Mouse (Mus musculus): ENCODE data around the gene Baiap2l2. TPM values are rescaled to one million over a fixed set of nuclear protein-coding genes. Genes with fewer than 3 reads are reported as not detected.
"Not testable (repeated sequence)": the region's sequence is repeated elsewhere in the genome, so short reads cannot be mapped to it uniquely, and the experiment has no call there.

Baiap2l2 gene
- polyA plus RNA-seq, 1 experiment, result not detected

DNA sequence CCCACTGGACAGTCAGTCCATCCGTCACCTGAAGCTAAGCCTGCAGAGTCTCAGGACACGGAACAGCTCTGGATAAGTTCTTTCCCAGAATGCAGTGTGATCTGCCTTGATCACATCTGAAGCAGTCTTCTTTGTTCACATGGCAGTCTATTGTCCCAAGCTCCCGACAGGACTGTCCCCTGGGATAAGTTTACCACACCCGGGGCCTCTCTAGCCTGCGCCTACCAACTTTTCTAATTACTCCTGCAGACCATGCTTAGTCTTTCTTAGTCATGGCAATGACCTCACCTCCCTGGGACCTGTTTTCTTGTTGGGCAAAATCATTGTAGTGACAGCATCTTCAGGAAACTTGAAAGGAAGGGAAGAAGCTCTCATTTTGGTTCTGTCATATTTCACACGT is 47.3 kb downstream of the Baiap2l2 start:
- no peak overlapping the region for H3K4me3 ChIP-seq (replicated peaks; ENCODE audit: control insufficient read depth, low read depth, low read length)
- H3K27ac ChIP-seq (ENCODE audit: control insufficient read depth, insufficient read depth, low read depth, low read length, poor library complexity), result no peak overlapping the region
- no peaks in the 10 kb centered on the region for H3K4me1 ChIP-seq (ENCODE audit: control insufficient read depth, insufficient read depth, low read length)
- TF ChIP-seq CTCF (IDR thresholded peaks at IDR 0.05; ENCODE audit: control insufficient read depth, insufficient read depth, low read length), result no peak
- TF ChIP-seq POLR2A (IDR thresholded peaks at IDR 0.05; ENCODE audit: borderline replicate concordance, control insufficient read depth, low read depth, low read length), result no peak
- 89% methylated on average over 6 of the region's 6 CpGs for WGBS

- 78% methylated on average over 9 of the region's 9 CpGs for WGBS
- no peak overlapping the region for H3K27ac ChIP-seq (ENCODE audit: control insufficient read depth, insufficient read depth, low read depth, low read length, poor library complexity)
- no peaks in the 10 kb centered on the region for H3K4me1 ChIP-seq (ENCODE audit: control insufficient read depth, insufficient read depth, low read length)
- H3K4me3 ChIP-seq (replicated peaks; ENCODE audit: control insufficient read depth, low read depth, low read length), result no peak overlapping the region
- no peak for TF ChIP-seq CTCF (IDR thresholded peaks at IDR 0.05; ENCODE audit: control insufficient read depth, insufficient read depth, low read length)
- no peak for TF ChIP-seq POLR2A (IDR thresholded peaks at IDR 0.05; ENCODE audit: borderline replicate concordance, control insufficient read depth, low read depth, low read length)
Observed at GRCm38 (mm10) chr15:79235268-79235667, 50.1 kb downstream of the Baiap2l2 start.

DNA sequence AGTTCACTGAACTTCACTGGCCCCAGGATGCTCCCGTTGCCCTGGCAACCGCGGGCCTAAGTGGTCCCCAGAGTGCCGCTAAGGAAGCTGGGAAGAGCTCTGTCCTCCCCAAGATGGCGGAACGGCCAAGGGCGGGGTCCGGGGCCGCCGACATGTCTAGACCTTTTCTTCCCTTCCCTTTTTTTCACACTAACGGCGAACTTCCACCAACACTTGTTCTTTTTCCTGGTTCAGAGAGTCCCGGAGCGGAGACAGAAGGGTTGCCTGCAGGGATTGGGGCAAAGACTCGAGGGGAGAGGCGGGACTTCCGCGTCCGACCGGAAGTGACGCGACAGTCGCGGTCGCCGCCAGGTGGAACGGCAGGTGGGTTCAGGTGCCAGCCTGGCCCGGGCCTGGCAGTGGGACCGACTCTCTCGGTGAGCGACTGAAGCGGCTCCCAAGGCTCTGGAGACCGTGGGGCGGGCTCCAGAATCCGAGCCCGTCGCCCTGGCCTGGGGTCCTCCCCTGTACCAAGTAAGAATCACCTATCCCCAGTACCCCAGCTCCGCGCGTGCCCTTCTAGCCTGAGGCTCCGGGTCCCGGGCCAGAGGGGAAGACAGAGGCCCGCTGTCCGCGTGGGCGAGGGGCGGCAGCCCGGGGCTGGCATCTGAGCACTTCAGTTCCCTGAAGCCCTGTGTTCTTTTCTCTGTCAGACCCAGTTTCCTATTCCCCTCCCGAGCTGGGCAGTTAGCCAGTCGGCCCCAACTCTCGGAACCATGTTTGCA is 56.1 kb downstream of the Baiap2l2 start, which contains the start of the genes Pick1 and Gm49486:
TSS of gene Pick1 (plus strand) at position 116 of the 764 bp plus-strand sequence.
TSS of gene Gm49486 (plus strand) at position 334 of the 764 bp plus-strand sequence.
- Histone ChIP-seq H3K4me1 (ENCODE audit: control insufficient read depth, insufficient read depth, low read length) (no peaks in the 10 kb centered on the region), H3K4me3 (replicated peaks; ENCODE audit: control insufficient read depth, low read depth, low read length) (peak within 1 kb of the TSS; percentile 59), H3K27ac (ENCODE audit: control insufficient read depth, insufficient read depth, low read depth, low read length, poor library complexity) (peak within 1 kb of the TSS; percentile 63)
- 1% methylated on average over 51 of the region's 51 CpGs for WGBS
- TF ChIP-seq CTCF (IDR thresholded peaks at IDR 0.05; ENCODE audit: control insufficient read depth, insufficient read depth, low read length) (peak; percentile 3; the same call in 1 of the 2 replicates), POLR2A (IDR thresholded peaks at IDR 0.05; ENCODE audit: borderline replicate concordance, control insufficient read depth, low read depth, low read length) (peak; percentile 30; the same call in 1 of the 2 replicates)

GRCm38 (mm10) chr15:79225780-79226179 is 59.6 kb downstream of the Baiap2l2 start:
- not testable (repeated sequence) for H3K4me3 ChIP-seq (replicated peaks; ENCODE audit: control insufficient read depth, low read depth, low read length); H3K4me1 ChIP-seq (ENCODE audit: control insufficient read depth, insufficient read depth, low read length); H3K27ac ChIP-seq (ENCODE audit: control insufficient read depth, insufficient read depth, low read depth, low read length, poor library complexity)
- WGBS, result 38% methylated on average over 2 of the region's 2 CpGs

GRCm38 (mm10) chr15:79224685-79225084 is 60.7 kb downstream of the Baiap2l2 start:
- WGBS, result 19% methylated on average over 5 of the region's 5 CpGs
- Histone ChIP-seq H3K4me3 (replicated peaks; ENCODE audit: control insufficient read depth, low read depth, low read length) (no peak overlapping the region), H3K27ac (ENCODE audit: control insufficient read depth, insufficient read depth, low read depth, low read length, poor library complexity) (no peak overlapping the region), H3K4me1 (ENCODE audit: control insufficient read depth, insufficient read depth, low read length) (no peaks in the 10 kb centered on the region)
- TF ChIP-seq CTCF (IDR thresholded peaks at IDR 0.05; ENCODE audit: control insufficient read depth, insufficient read depth, low read length), result peak; percentile 83
- no peak for TF ChIP-seq POLR2A (IDR thresholded peaks at IDR 0.05; ENCODE audit: borderline replicate concordance, control insufficient read depth, low read depth, low read length)

GRCm38 (mm10) chr15:79223641-79224040 is 61.7 kb downstream of the Baiap2l2 start:
- Histone ChIP-seq H3K27ac (ENCODE audit: control insufficient read depth, insufficient read depth, low read depth, low read length, poor library complexity) (no peak overlapping the region), H3K4me3 (replicated peaks; ENCODE audit: control insufficient read depth, low read depth, low read length) (no peak overlapping the region), H3K4me1 (ENCODE audit: control insufficient read depth, insufficient read depth, low read length) (no peaks in the 10 kb centered on the region)
- TF ChIP-seq POLR2A (IDR thresholded peaks at IDR 0.05; ENCODE audit: borderline replicate concordance, control insufficient read depth, low read depth, low read length) (no peak), CTCF (IDR thresholded peaks at IDR 0.05; ENCODE audit: control insufficient read depth, insufficient read depth, low read length) (no peak)
- WGBS, result 41% methylated on average over 5 of the region's 5 CpGs

DNA sequence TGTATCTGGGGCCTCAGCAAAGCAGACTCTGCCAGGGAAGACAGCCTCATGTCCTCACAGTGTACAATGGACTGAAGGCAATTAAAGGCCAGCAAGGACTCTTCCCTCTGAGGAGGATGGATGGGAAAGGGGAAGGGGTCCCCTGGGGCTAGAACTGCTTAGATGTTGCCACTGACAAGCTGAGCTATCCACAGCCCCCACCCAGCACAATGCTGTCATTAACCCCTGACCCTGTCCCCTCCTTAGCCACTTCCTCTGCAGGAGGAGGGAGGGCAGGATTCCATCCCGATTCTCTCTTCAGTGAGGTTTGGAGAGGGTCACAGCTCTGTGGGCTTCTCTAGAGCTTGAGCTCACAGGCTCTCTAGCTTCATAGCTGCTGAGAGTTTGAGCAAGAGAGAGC is 65.8 kb downstream of the Baiap2l2 start:
- TF ChIP-seq CTCF (IDR thresholded peaks at IDR 0.05; ENCODE audit: control insufficient read depth, insufficient read depth, low read length) (no peak), POLR2A (IDR thresholded peaks at IDR 0.05; ENCODE audit: borderline replicate concordance, control insufficient read depth, low read depth, low read length) (no peak)
- WGBS, result 7% methylated on average over 1 of the region's 1 CpGs
- H3K4me3 ChIP-seq (replicated peaks; ENCODE audit: control insufficient read depth, low read depth, low read length), result no peak overlapping the region
- H3K27ac ChIP-seq (ENCODE audit: control insufficient read depth, insufficient read depth, low read depth, low read length, poor library complexity), result no peak overlapping the region
- no peaks in the 10 kb centered on the region for H3K4me1 ChIP-seq (ENCODE audit: control insufficient read depth, insufficient read depth, low read length)

DNA sequence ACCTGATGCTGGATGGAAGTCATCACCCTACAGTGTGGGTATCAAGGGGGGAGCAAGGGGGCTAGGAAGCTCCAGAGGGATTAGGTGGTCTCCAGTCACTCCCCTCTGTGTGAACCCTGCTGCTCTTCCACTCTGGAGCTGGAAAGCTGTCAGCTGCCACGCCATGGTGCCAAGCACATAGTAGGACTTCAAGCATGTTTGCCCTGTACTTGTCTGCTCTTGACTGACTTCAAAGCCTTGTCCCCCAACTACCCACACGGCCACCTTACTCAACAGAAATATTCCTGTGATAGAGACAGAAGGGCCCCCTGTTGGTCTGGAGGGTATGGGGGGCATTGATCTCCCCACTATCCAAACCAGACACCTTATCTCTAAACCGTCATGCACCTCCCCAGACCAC is 69.1 kb downstream of the Baiap2l2 start:
- TF ChIP-seq CTCF (IDR thresholded peaks at IDR 0.05; ENCODE audit: control insufficient read depth, insufficient read depth, low read length) (no peak), POLR2A (IDR thresholded peaks at IDR 0.05; ENCODE audit: borderline replicate concordance, control insufficient read depth, low read depth, low read length) (no peak)
- no peak overlapping the region for H3K27ac ChIP-seq (ENCODE audit: control insufficient read depth, insufficient read depth, low read depth, low read length, poor library complexity)
- 59% methylated on average over 3 of the region's 3 CpGs for WGBS
- no peaks in the 10 kb centered on the region for H3K4me1 ChIP-seq (ENCODE audit: control insufficient read depth, insufficient read depth, low read length)
- H3K4me3 ChIP-seq (replicated peaks; ENCODE audit: control insufficient read depth, low read depth, low read length), result no peak overlapping the region

All from bone marrow, adult 2 months (tissue).